Mouse (Mus musculus) R1 (cell line): Measurements from ENCODE around the gene Gfy.
A peak's percentile ranks its signal among the peaks of the same experiment; 100 is the strongest.

Source experiments
- DNase-seq: peaks from one replicate; pipeline ENCODE4 v3.0.0-alpha.2; 2018; ENCODE audit warnings: low read depth, low spot score

The Gfy gene

DNA sequence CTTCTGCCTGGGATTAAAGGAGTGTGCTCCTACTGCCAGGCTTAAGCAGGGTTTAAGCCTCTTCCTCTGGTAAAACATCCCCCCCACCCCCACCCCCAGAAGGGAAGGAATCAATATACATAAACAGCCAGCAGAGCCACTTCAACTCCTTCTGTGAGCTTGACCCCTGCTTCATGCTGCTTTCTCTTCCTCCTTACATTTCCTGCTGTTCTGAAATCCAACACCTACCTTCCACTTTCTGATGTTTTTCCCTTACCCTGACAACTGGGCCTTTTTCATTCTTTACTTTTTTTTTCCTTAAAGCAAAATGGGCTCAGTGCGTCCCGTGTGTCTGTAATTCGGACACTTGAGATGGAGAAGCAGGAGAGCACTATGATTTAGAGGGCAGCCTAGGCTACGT lies 29.0 kb downstream of the Gfy start:
- peak; percentile 61 for DNase-seq

DNA sequence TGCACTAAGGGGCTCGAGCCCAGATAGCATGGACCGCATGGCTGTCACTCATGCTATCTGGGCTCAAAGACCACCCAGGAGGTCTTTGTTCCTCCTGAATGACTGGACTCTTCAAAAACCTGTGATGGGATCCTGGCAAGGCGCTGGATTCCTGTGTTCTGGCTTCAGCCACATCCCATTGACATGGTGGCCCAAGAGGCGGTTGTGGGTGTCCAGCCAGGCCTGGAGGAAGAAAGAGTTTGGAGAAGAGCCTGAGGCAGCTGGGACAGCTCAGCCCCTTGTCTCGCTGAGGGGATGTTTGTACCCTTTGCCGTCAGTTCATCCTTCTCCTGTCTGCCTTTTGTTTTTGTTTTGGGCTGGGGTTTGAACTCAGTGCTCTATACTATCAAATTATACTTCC lies 29.8 kb downstream of the Gfy start:
- DNase-seq, result no peak

DNA sequence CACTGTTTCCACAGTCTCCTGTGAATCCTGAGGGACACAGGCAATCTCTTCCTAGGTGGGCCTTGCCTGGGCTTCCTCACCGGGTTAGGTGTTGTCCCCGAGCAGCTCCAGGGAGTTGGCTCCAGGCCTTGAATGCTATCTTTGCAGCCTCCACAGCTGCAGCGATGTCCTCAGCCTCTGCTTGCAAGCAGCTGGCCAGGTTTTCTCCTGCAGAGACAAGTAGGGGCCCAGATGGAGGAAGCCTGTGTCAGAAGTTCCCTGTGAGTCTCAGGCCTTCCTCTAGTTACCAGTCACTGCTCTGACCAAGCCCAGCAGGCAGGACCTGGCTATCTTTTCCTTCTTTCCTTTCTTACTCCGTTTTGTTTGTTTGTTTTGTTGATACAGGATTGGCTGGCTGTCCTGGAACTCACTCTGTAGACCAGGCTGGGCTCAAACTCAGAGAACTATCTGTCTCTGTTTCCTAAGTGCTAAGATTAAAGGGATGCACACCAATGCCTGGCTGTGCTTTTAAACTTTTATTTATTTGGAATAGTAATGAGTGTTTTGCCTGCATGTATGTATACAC lies 30.8 kb downstream of the Gfy start:
- DNase-seq, result no peak

DNA sequence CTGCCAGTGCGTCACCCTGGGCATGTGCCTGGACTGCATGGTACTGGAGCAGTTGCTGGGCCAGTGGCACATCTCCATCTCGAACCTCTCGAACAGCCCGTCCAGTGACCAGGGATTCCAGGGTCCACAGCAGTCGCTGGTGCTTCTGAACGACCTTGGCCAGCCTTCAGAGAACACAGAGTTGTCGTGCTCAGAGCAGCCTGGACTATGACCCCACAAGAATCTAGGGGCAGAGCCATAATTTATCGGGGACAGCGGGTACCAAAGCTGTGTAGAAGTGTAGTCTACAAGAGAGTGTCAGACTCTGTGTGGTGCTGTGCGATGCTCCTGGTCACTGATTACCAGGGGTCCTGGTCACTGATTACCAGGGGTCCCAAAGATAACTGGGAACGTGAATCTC lies 31.5 kb downstream of the Gfy start:
- no peak for DNase-seq

DNA sequence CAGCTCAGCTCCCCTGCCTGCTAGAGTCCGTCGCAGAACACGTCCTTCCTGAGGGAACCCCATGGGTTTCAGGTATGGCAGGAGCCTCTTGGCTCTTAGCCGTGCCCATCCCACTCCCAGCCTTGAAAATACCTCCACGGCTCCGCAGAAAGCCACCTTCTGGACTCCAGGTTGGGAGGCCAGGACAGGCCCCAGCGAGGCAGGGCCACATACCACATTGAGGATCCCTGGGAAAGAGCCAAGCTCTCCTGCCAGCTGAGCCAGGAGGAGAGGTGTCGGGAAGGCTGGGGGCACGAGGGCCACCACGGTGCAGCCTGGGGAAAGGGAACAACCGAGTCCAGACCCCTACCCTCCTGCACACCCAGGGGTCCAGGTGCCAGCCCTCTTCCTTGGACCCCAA lies 32.1 kb downstream of the Gfy start:
- no peak for DNase-seq

DNA sequence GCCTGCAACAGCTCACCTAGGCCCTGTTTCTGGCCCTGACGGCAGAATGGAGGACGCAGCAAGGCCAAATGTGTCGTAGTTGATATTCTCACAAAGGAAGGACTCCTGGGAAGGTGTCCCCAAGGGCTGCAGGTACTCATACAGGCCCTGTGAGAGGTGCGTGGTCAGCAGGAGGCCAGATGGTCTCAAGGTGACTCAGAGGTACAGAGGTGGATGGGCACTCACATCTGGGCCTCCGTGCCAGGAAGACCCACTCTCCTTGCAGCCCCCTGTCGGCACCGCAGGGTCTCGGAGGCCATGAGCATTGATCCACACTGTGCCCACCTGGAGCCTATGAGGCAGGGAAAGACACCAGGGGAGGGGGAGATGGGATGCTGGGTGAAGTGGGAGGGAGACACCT lies 33.9 kb downstream of the Gfy start:
- no peak for DNase-seq

DNA sequence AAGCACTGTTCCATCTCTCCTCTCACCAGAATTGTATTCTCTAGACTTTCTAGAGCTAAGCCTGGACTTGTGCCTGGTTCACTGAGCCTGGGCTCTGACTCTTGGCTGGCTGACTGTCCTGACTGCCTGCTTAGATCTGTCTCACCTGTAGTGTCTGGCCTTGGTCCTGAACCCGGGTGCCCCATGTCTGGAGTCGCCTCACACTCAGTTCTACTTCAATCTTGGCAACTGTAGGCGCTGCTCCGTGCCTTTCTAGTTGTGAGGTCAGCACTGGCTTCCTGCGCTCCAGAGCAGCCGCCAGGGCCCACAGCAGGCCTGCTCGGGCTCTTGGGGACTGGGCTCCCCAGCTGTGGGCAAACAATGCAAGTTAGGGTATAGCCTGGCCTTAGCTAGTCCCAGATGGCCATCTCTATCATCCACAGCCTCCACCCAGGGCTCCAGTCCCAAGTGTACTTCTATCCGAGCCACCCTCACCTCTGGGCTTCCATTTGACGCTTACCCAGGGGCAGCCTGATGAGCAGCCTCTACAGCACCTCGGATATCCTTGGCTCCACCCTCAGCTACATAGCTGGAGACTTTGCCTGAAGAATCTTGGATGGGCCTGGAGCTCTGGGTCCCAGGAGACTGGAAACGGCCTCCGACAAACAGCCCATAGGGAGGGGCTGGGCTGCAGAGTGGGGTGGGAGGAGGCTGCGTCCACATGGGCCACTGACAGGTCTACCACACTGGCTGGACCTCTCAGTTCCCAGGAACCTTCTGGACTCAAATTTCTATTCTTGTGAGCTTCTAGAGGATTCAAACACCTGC lies 34.8 kb downstream of the Gfy start:
- no peak for DNase-seq

DNA sequence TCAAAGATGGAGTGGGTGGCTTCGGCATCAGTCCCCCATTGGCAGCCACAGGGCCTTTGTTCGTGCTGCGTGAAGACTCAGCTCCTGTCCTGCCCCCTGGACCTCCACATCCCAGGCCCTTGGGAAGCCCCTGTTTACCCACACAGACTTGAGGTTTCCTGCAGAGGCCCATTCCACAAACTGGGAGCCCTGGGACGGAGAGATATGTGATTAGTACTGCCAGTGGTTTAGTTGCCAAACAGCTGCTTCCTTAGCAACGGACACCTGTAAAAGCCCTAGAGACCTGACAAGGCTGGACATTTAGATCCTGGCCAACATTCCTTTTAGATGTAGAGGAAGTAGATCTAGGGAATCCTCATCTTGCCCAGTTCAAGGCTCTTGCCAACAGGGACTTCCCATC lies 37.5 kb downstream of the Gfy start:
- no peak for DNase-seq

DNA sequence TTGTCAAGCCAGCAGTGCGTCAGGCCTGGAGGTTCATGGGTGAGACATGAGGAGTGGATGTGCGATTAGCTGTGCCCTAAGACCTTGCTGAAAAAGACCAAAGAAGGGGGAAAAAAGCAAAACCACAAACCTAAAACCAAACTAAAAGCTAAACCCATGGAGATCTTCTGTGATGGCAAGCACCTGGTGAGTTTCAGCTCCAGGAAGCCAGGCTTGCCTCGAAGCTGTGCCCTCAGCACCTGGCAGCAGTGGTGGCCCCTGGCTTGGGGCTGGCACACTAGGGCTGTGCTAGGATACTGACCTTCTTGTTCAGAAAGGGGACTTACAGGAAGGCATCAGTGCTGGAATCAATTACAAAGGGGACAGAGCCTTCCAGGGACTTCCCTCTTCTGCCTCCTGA lies 38.0 kb downstream of the Gfy start:
- no peak for DNase-seq

DNA sequence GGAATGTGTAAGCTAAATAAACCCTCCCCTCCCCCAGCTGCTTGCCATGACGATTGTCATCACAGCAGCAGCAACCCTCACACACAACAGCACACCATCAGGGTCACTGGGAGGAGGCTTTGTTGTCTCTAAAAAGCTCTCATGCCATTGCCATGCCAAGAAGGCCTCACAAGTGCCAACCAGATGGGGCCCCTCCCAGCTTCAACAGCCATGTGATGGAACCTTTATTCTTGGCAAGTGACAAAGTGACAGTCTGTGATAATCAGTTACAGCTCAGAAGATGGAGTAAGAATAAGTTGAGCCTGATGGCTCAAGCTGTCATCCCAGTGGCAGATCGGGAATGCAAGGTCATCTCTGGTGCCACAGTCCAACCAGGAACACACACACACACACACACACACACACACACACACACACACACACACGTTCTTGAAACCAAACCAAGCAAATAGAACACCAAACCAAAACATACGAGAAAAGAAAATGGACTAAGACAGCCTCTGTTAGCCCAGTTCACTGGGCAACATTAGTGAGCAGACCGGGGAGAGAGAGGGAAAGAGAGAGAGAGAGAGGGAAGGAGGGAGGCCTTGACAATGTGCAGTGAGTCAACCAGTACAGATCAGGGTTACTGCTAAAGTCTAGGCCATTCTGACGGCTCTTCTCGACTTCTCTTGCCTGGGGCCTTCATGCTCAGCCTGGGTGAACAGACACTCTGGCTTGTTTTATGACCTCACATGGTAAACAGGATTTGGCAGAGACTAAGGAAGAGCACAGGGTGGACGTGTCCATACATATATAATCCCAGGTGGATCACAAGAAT lies 39.3 kb downstream of the Gfy start:
- DNase-seq, result no peak

DNA sequence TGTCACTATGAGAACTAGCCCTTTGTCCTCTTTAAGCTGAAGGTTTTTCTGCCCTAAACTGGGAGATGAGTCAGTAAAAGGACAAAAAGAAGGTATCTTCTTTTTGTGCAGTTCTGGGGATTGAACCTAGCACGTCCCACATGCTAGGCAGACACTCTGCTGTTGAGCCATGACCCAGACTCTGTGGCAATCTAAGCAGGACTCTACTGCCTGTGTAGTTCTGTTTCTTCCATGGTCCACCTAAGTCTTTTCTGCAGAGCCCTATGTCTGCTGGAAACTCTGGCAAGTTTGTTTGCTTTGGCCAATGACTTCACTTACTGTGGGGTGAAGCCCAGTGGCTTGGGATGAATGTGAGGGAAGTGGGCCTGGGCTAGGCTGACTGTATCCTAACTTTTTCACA lies 41.0 kb downstream of the Gfy start:
- no peak for DNase-seq

DNA sequence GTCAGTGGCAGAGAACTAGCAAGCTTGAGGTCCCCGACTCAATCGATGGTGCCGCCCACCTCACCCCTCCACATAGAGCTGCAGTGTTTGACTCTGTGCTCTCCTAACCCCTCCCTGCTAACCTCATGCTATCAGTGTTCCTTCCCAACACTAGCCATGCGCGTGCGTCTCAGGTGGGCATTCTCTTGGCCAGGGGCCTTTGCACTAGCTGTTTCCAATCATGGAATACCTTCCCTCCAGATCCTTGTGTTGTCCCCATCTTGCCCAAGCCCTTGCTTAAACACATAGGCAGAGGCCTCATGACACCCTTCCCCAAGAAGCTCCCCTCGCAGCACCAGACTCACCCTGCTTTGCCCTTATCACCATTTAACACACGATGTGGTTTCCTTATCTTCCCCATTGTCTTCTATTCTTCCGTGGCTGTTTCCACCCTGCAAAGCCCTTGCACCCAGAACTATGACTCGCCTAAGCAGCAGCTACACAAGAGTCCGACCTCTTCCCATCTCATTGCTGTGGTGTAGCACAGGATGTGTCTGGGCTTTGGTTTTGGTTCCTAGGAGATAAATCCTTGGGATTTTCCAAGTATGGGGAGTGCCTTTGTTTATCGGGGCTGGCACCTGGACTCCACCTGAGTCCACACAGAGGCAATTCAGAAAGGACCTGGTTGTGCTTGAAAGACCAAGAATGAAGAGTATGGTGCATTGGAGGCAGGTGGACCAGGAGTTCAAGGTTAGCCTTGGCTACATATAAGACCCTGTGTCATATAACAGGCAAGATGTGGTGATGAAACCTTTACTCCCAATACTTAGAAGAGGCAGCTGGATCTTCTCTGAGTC lies 42.0 kb downstream of the Gfy start:
- DNase-seq, result no peak

DNA sequence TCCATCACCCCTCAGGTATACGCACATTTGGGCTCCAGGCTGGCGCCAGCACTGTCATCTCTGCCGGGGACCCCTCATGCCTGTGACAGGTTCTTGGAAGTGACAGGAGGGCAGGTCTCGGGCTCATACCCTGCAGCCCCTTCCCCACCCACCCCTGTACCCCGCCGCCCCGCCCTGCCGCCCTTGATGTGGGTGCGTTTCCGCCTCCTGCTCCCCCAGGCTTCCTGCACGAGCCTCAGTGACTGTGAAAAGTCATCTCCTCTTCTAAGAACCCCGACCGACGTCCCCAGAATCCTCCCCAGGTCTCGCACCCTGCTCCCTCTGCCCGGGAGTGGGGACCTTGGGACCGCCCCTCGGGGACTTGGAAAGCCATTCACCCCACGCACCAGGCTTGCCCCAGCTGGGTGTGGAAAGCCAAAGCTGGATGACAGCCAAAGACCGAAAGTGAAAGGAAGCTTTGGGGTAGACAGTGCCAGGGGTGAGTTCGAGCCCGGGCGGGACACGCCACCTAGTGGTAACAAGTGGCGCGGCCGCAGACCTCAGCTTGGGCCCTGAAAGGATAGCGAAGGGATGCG lies 43.3 kb downstream of the Gfy start, which contains the start of the genes Gm45713 and Flt3l:
TSS of gene Gm45713 (minus strand) at position 239 of the 575 bp plus-strand sequence.
TSS of gene Flt3l (minus strand) at position 440 of the 575 bp plus-strand sequence.
- DNase-seq, result peak; percentile 78

DNA sequence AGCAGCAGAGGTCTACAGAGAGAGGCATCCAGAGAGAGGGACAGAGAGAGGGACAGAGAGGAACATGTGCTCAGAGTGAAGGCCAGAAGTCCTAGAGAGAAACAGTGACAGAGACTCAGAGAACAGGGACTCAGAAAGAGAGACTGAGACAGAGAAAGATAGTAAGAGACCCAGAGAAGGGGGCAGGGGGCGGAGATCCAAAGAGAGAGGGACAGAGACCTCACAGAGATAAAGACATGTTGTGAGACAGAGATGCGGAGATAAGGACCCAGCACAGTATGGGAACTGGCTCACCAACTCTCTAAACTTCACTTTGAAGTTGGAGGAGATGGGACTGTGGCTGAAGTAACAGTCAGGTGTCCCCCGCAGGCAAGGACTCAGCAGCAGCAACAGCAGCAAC lies 44.0 kb downstream of the Gfy start:
- no peak for DNase-seq

DNA sequence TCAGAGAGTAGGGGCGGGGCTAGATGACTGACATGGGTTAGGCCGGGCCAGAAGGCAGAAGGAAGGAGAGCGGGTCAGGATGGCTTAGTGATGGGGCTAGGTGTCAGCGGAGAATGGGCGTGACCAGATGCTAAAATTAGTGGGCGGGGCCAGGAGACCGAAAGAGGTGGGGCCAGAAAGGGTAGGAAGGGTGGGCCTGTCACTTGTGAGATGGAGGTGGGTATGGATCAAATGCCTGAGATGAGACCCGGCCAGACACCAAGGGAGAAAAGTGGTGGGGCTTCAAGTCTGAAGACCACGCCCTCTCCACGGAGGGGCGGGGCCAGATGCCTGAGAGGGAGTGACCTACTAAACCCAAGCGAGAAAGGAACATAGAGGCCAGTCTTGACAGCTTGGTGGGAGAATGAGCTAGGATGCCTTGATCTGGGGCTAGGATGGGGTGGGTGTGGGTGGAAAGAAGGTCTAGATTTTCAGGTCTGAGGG lies 44.8 kb downstream of the Gfy start:
- peak; percentile 98 for DNase-seq

DNA sequence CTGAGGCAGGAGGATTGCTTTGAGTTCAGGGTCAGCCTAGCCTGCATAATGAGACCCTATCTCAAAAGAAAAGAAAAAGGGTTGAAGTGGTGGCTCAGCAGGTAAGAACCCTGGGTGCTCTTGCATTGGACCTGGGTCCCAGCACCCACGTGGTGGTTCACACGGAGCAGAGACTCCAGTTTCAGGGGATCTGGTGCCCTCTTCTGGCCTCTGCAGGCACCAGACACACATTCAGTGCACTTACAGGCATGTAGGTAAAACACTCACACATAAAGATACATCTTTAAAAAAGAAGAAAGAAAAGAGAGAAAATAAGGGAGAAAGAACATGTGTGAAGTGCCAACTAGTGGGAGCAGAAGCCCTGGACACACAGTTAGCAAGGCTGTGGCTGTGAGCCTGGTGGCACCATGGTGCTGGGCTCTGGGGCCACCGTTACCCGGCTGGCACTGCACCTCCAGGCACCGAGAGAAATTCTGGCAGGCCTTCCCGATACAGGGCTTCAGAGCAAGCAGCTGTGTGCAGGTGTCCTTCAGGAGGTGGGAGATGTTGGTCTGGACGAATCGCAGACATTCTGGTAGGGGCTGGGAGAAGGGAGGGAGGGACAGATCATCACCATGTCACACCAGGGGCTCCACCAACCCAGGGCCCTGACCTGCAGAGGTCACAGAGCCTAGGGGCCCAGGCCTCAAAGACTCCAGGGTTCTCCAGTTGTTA lies 45.8 kb downstream of the Gfy start:
- DNase-seq, result peak; percentile 88

DNA sequence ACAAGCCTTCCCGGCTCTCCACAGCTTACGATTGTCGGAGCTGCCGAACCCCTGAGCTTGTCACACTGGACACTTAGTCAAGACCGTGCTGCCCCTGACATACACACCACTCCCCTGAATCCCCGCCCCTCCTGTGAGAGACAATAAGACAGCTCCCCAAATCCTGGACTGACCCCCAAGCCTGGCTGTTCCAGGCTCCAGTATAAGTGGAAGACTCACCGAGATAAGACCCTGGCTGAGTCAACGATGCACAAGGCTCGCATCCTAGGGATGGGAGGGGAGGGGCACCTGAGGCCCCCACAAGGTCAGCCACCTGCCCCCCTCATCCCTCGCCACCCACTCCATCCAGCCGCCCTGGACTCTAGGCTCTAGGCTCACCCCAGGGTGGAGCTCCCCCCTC lies 47.5 kb downstream of the Gfy start:
- DNase-seq, result no peak

DNA sequence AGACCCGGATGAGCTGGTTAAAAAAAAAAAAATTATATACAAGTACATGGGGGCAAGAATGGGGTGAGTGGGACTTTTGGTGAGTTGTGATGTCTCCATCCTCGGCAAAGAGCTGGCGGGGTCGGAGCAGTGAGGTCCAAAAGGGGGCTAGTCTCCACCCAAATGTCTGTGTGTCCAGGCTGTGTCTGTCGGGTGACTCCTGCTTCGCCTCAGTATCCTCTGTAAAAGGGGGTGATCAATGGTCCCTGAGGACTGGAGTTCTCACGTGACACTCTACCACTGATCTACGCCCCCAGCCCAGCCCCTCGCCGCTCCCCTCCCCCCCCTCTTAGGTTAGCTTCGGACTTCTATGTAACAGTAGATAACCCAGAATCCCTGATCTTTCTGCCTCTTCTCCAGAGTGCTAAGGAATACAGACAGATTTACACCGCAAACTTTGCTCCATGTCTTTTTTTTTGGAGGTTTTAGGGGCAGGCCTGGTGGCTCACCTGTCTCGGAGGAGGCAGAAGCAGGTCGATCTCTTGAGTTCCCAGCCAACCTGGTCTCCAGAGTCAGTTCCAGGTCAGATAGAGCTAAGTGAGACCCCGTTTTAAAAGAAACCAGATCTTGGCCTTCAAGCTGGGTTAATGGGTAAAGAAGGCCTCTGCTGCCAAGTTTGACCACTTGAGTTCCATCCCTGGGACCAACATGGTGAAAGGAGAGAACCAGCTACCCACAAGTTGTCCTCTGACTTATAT lies 49.4 kb downstream of the Gfy start:
- peak; percentile 46 for DNase-seq

DNA sequence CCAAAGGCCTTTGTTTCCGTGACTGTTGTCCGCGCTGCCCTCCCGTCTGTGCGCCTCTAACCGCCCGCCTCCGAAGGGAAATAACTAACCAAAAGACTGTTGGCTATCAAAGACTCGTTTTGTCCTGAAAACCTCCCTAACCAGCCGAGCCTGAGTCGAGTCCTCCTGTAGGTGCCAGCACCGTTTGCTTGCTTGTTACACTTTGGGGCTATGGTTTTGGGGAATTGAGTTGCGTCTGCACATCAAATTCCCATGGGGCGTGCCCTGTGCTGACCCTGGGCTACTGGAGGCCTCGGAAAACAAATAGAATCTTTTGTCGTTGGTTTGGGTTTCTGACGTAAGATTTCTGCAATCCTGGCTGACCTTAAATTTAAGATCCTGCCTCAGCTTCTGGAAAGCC lies 50.1 kb downstream of the Gfy start:
- peak; percentile 46 for DNase-seq
